Mouse (Mus musculus): ENCODE results near the gene Prcd. TPM values are rescaled to one million over a fixed set of nuclear protein-coding genes. Genes with fewer than 3 reads are reported as not detected.

The Prcd gene
- polyA plus RNA-seq, 1 experiment from 2014 or later, result 0.41 TPM

DNA sequence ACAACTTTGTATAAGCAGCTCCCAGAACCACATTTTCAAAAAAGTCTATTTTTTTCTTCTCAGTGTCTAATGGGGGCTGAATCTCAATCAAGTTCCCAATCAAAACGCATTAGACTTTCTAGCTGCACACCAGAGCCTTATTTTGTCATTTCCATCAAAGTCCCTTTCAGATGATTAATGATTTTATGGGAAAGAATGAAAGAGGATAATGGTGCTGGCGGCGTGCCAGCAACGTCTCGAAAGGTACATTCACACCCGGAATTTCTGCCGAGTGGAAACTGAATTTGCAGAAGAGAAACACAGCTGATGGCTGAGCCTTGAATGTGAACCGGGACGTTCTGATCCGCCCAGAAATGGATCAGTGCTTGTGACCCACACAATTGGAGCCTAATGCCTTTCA, 56.8 kb downstream of the Prcd start:
- Histone ChIP-seq H3K4me2 (no peak overlapping the region), H3K27ac (no peak overlapping the region), H3K9me3 (replicated peaks) (no peaks in the 10 kb centered on the region), H3K9ac (no peak overlapping the region), H3K36me3 (no peaks in the 10 kb centered on the region), H3K27me3 (replicated peaks) (no peaks in the 10 kb centered on the region), H3K4me1 (no peaks in the 10 kb centered on the region), H3K4me3 (no peak overlapping the region)
- 80% methylated on average over 10 of the region's 10 CpGs for WGBS (ENCODE audit: insufficient replicate concordance)
- ATAC-seq, result no peak

DNA sequence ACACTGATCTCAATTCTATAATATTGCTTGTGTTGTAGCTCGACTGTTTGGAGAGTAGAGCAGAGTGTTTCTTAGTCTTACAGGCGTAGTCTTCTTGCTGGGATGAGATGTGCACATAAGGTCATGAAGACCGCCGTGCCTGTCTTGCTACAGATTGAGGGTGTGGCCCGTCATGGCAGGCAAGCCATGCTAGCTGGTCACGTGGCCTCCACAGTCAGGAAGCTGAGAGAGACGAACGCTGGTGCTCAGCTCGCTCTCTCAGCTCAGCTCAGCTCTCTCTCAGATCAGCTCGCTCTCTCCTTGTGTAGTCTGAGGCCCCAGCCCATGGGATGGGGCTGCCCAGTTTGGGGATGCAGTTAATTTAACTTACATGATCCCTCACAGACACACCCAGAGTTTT, 57.5 kb downstream of the Prcd start:
- Histone ChIP-seq H3K9me3 (replicated peaks) (no peaks in the 10 kb centered on the region), H3K27ac (no peak overlapping the region), H3K36me3 (no peaks in the 10 kb centered on the region), H3K27me3 (replicated peaks) (no peaks in the 10 kb centered on the region), H3K4me1 (no peaks in the 10 kb centered on the region), H3K9ac (no peak overlapping the region), H3K4me2 (no peak overlapping the region), H3K4me3 (no peak overlapping the region)
- ATAC-seq, result no peak
- WGBS (ENCODE audit: insufficient replicate concordance), result 73% methylated on average over 10 of the region's 10 CpGs

DNA sequence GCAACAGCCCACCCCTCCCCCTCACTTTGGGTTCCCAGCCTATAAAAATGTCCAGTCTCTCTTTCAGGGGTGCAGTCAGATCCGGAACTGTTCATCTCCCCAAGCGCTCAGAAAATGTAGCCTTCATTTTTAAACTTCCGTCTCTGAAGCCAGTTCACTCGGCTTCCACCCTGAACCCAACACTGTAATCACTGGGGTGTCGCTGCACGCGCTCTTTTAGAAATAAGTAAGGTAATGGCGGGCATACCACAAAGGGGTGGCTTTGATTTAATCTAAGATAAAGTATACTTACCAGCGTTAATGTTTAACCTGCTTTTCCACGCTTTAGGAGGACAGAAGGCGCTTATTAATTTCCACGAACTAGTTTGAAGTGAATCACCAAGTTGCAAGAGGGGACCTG, 60.7 kb downstream of the Prcd start:
- WGBS (ENCODE audit: insufficient replicate concordance), result 80% methylated on average over 12 of the region's 12 CpGs
- no peak overlapping the region for H3K4me3 ChIP-seq
- no peaks in the 10 kb centered on the region for H3K9me3 ChIP-seq (replicated peaks)
- H3K9ac ChIP-seq, result no peak overlapping the region
- H3K4me2 ChIP-seq, result no peak overlapping the region
- H3K4me1 ChIP-seq, result no peaks in the 10 kb centered on the region
- H3K36me3 ChIP-seq, result no peaks in the 10 kb centered on the region
- no peak overlapping the region for H3K27ac ChIP-seq
- ATAC-seq, result no peak
- H3K27me3 ChIP-seq (replicated peaks), result no peaks in the 10 kb centered on the region

Other genes with a start within 250 kb of the Prcd start
- gene Rnf157, start 240.5 kb upstream of the Prcd start, polyA plus RNA-seq (2016; fragmentation: Nextera tagmentation; extraction: Ambion mirVana), result 2.9 and 4.3 TPM in 2 replicates
- gene Ubald2, start 219.4 kb upstream of the Prcd start, polyA plus RNA-seq (2016; fragmentation: Nextera tagmentation; extraction: Ambion mirVana), result 32.3 and 32.6 TPM in 2 replicates
- not detected in 2 replicates for gene Qrich2, start 187.3 kb upstream of the Prcd start, polyA plus RNA-seq (2016; fragmentation: Nextera tagmentation; extraction: Ambion mirVana)
- gene Prpsap1, start 159.3 kb upstream of the Prcd start, polyA plus RNA-seq (2016; fragmentation: Nextera tagmentation; extraction: Ambion mirVana), result 69.9 and 77.1 TPM in 2 replicates
- 26.9 and 28.0 TPM in 2 replicates for gene Sphk1, start 122.6 kb upstream of the Prcd start, polyA plus RNA-seq (2016; fragmentation: Nextera tagmentation; extraction: Ambion mirVana)
- 40.0 and 40.2 TPM in 2 replicates for gene Ube2o, start 72.1 kb upstream of the Prcd start, polyA plus RNA-seq (2016; fragmentation: Nextera tagmentation; extraction: Ambion mirVana)
- gene Aanat, start 67.1 kb upstream of the Prcd start, polyA plus RNA-seq (2016; fragmentation: Nextera tagmentation; extraction: Ambion mirVana), result not detected in 2 replicates
- 8.0 and 8.5 TPM in 2 replicates for gene Rhbdf2, start 26.5 kb upstream of the Prcd start, polyA plus RNA-seq (2016; fragmentation: Nextera tagmentation; extraction: Ambion mirVana)
- gene Cygb, start 779 bp downstream of the Prcd start, polyA plus RNA-seq (2016; fragmentation: Nextera tagmentation; extraction: Ambion mirVana), result 0.83 and 1.2 TPM in 2 replicates
- not detected in 2 replicates for gene St6galnac1, start 122.0 kb downstream of the Prcd start, polyA plus RNA-seq (2016; fragmentation: Nextera tagmentation; extraction: Ambion mirVana)
- gene Mxra7, start 174.5 kb downstream of the Prcd start, polyA plus RNA-seq (2016; fragmentation: Nextera tagmentation; extraction: Ambion mirVana), result 6.9 and 7.2 TPM in 2 replicates
- gene Mettl23, start 189.7 kb downstream of the Prcd start, polyA plus RNA-seq (2016; fragmentation: Nextera tagmentation; extraction: Ambion mirVana), result 47.6 and 49.5 TPM in 2 replicates
- gene Jmjd6, start 189.9 kb downstream of the Prcd start, polyA plus RNA-seq (2016; fragmentation: Nextera tagmentation; extraction: Ambion mirVana), result 58.2 and 61.6 TPM in 2 replicates
- 13.6 and 15.0 TPM in 2 replicates for gene Mfsd11, start 198.9 kb downstream of the Prcd start, polyA plus RNA-seq (2016; fragmentation: Nextera tagmentation; extraction: Ambion mirVana)
- gene Srsf2, start 199.6 kb downstream of the Prcd start, polyA plus RNA-seq (2016; fragmentation: Nextera tagmentation; extraction: Ambion mirVana), result 801 and 808 TPM in 2 replicates